Mouse (Mus musculus): ENCODE measurements around the gene Aifm2.

DNA sequence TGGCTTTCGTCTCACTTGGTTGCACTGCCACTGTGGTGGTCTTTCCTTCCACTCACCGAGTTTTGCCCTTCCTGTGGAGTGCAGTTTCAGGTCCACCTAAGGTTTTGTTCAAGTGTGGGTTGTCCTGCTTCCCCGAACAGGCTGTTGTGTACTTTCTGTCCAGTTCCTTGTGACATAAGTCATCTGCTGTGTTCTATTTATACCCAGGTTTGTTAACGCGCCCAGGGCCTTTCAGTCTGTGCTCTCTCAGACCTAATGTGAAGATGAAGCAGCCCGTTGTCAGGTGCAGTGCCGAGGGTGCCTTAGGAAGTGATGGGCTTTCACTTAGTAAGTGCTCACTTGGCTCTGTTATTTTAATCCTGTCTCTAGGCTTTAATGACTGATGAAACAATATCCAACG lies 25.7 kb upstream of the Aifm2 start:
- TF ChIP-seq CTCF (IDR thresholded peaks at IDR 0.05; ENCODE audit: borderline replicate concordance, insufficient read depth, low read length) = no peak
- TF ChIP-seq POLR2A (IDR thresholded peaks at IDR 0.05; ENCODE audit: low read depth, low read length) = no peak

Measured in embryonic fibroblast, embryonic 13.5 days (primary cell).